Mouse (Mus musculus) CH12.LX (cell line): ENCODE data around the gene Jak2. TPM values are rescaled to one million over a fixed set of nuclear protein-coding genes. Genes with fewer than 3 reads are reported as not detected.

ENCODE experiments used
- DNase-seq: peaks from one replicate; pipeline ENCODE4 v3.0.0-alpha.2; 2013; ENCODE audit errors: extremely low read depth
- H3K27ac ChIP-seq: 2 replicates; pipeline ENCODE4 v1.5.1; 2012; ENCODE audit warnings: low read depth, mild to moderate bottlenecking, control low read depth, moderate library complexity; ENCODE audit not compliant: insufficient read depth
- H3K27me3 ChIP-seq: replicated peaks from 2 replicates; pipeline ENCODE3; 2012; ENCODE audit warnings: inconsistent platforms
- H3K36me3 ChIP-seq, 2 experiments: replicated peaks in 1 of 2; 2 replicates each; pipeline versions ENCODE3 to v1.6.1; 2012; ENCODE audit warnings: inconsistent platforms in 1 of 2, low read length in 1 of 2, mild to moderate bottlenecking in 1 of 2, mixed read lengths in 1 of 2, moderate library complexity in 1 of 2; ENCODE audit not compliant: control insufficient read depth in 1 of 2, insufficient read depth in 1 of 2
- H3K4me1 ChIP-seq, 2 experiments: 2 replicates each; pipeline ENCODE4 v1.6.1; 2012; ENCODE audit warnings: inconsistent platforms in 1 of 2, moderate library complexity in 1 of 2; ENCODE audit not compliant: insufficient read depth in 2 of 2, control insufficient read depth in 1 of 2
- H3K4me2 ChIP-seq: 2 replicates; pipeline ENCODE4 v1.6.1; 2012; ENCODE audit warnings: low read depth, mild to moderate bottlenecking, control low read depth; ENCODE audit not compliant: poor library complexity, insufficient read depth, severe bottlenecking
- H3K4me3 ChIP-seq, 3 experiments: fragments of 150-350 bp in 1 of 3; sonication (generic) in 1 of 3; replicated peaks in 1 of 3; 2 replicates each; pipeline versions ENCODE3 to v1.5.1; 2011 to 2012; ENCODE audit warnings: low read depth in 2 of 3, low read length in 2 of 3, mild to moderate bottlenecking in 2 of 3, moderate library complexity in 2 of 3, control low read depth in 1 of 3, improper control_type of control experiment in 1 of 3, inconsistent platforms in 1 of 3, mixed read lengths in 1 of 3; ENCODE audit not compliant: poor library complexity in 1 of 3
- H3K79me2 ChIP-seq: replicated peaks from 2 replicates; pipeline ENCODE4 v1.6.1; 2012; ENCODE audit warnings: mild to moderate bottlenecking, moderate library complexity; ENCODE audit not compliant: control insufficient read depth, poor library complexity, insufficient read depth, severe bottlenecking; ENCODE audit errors: extremely low read depth
- H3K9ac ChIP-seq: 2 replicates; pipeline ENCODE4 v1.6.1; 2012; ENCODE audit warnings: low read depth, mild to moderate bottlenecking, control low read depth, moderate library complexity; ENCODE audit not compliant: insufficient read depth
- H3K9me3 ChIP-seq: replicated peaks from 2 replicates; pipeline ENCODE3; 2012; ENCODE audit warnings: low read length, inconsistent platforms, mixed read lengths
- CHD1 ChIP-seq: IDR thresholded peaks from 2 replicates; pipeline ENCODE4 v1.6.1; 2012; ENCODE audit warnings: low read depth, low read length, improper control_type of control experiment, inconsistent platforms
- CTCF ChIP-seq, 2 experiments: IDR thresholded peaks in 1 of 2; conservative IDR thresholded peaks in 1 of 2; 2 replicates each; pipeline ENCODE4 v1.5.1; 2011 to 2012; ENCODE audit warnings: low read depth in 2 of 2, low read length in 2 of 2, improper control_type of control experiment in 1 of 2, inconsistent platforms in 1 of 2, mild to moderate bottlenecking in 1 of 2, moderate library complexity in 1 of 2
- E2F4 ChIP-seq: IDR thresholded peaks from 2 replicates; pipeline ENCODE4 v1.6.1; 2011; ENCODE audit warnings: low read depth, low read length, improper control_type of control experiment; ENCODE audit not compliant: insufficient replicate concordance
- ELF1 ChIP-seq: IDR thresholded peaks from 2 replicates; pipeline ENCODE4 v1.6.1; 2014; ENCODE audit warnings: low read depth, mild to moderate bottlenecking, inconsistent platforms, low read length, improper control_type of control experiment
- EP300 ChIP-seq: IDR thresholded peaks from 2 replicates; pipeline ENCODE4 v1.6.1; 2011; ENCODE audit warnings: low read length, improper control_type of control experiment
- ETS1 ChIP-seq: conservative IDR thresholded peaks from 2 replicates; pipeline ENCODE4 v1.6.1; 2012; ENCODE audit warnings: low read depth, mild to moderate bottlenecking, inconsistent platforms, low read length, improper control_type of control experiment, moderate library complexity
- GABPA ChIP-seq: IDR thresholded peaks from 2 replicates; pipeline ENCODE4 v1.6.1; 2012; ENCODE audit warnings: low read depth, low read length, improper control_type of control experiment, inconsistent platforms; ENCODE audit not compliant: insufficient replicate concordance
- JUN ChIP-seq: IDR thresholded peaks from 2 replicates; pipeline ENCODE4 v1.6.1; 2011; ENCODE audit warnings: low read depth, mild to moderate bottlenecking, low read length, improper control_type of control experiment, moderate library complexity; ENCODE audit not compliant: insufficient read depth
- JUND ChIP-seq: conservative IDR thresholded peaks from 2 replicates; pipeline ENCODE4 v1.6.1; 2011; ENCODE audit warnings: low read depth, low read length, improper control_type of control experiment
- KAT2A ChIP-seq: IDR thresholded peaks from 2 replicates; pipeline ENCODE4 v1.6.1; 2012; ENCODE audit warnings: low read length, improper control_type of control experiment, inconsistent platforms; ENCODE audit not compliant: insufficient replicate concordance
- MAFK ChIP-seq: IDR thresholded peaks from 2 replicates; pipeline ENCODE4 v1.6.1; 2011; ENCODE audit warnings: low read length, improper control_type of control experiment; ENCODE audit not compliant: insufficient replicate concordance
- MAZ ChIP-seq: IDR thresholded peaks from 2 replicates; pipeline ENCODE4 v1.6.1; 2012; ENCODE audit warnings: low read depth, mild to moderate bottlenecking, inconsistent platforms, low read length, improper control_type of control experiment, moderate library complexity
- MEF2A ChIP-seq: IDR thresholded peaks from 2 replicates; pipeline ENCODE4 v1.6.1; 2014; ENCODE audit warnings: low read depth, mild to moderate bottlenecking, inconsistent platforms, low read length, improper control_type of control experiment, borderline replicate concordance
- MXI1 ChIP-seq: IDR thresholded peaks from 2 replicates; pipeline ENCODE4 v1.6.1; 2011; ENCODE audit warnings: mild to moderate bottlenecking, low read depth, low read length, improper control_type of control experiment
- NELFE ChIP-seq: IDR thresholded peaks from 2 replicates; pipeline ENCODE4 v1.6.1; 2011; ENCODE audit warnings: low read depth, low read length, improper control_type of control experiment
- POLR2A ChIP-seq: IDR thresholded peaks from 2 replicates; pipeline ENCODE4 v1.6.1; 2011; ENCODE audit warnings: low read depth, mild to moderate bottlenecking, improper control_type of control experiment, low read length
- RCOR1 ChIP-seq: conservative IDR thresholded peaks from 2 replicates; pipeline ENCODE4 v1.6.1; 2012; ENCODE audit warnings: low read depth, mild to moderate bottlenecking, inconsistent platforms, low read length, improper control_type of control experiment
- SIN3A ChIP-seq: IDR thresholded peaks from 2 replicates; pipeline ENCODE4 v1.6.1; 2012; ENCODE audit warnings: low read length, improper control_type of control experiment, inconsistent platforms
- TCF12 ChIP-seq: IDR thresholded peaks from 2 replicates; pipeline ENCODE4 v1.6.1; 2014; ENCODE audit warnings: low read depth, mild to moderate bottlenecking, inconsistent platforms, low read length, improper control_type of control experiment
- USF1 ChIP-seq: IDR thresholded peaks from 2 replicates; pipeline ENCODE4 v1.6.1; 2014; ENCODE audit warnings: low read depth, mild to moderate bottlenecking, inconsistent platforms, low read length, improper control_type of control experiment
- USF2 ChIP-seq: conservative IDR thresholded peaks from 2 replicates; pipeline ENCODE4 v1.6.1; 2011; ENCODE audit warnings: low read depth, low read length, improper control_type of control experiment
- ZNF384 ChIP-seq: IDR thresholded peaks from 2 replicates; pipeline ENCODE4 v1.6.1; 2012; ENCODE audit warnings: low read depth, low read length, improper control_type of control experiment, inconsistent platforms
- dilution Hi-C: fragments of 300-500 bp; cut with MboI; formaldehyde crosslinking; loops from 2 replicates; pipeline ENCODE4 v1.14.3; 2020; ENCODE audit warnings: low sequenced_read_pairs; ENCODE audit not compliant: extremely low pct_unique_long_range_greater_than_20kb, extremely low pct_ligation_motif_present
- in situ Hi-C: fragments of 300-500 bp; cut with MboI; formaldehyde crosslinking; loops from 3 replicates; pipeline ENCODE4 v1.14.3; 2019; ENCODE audit warnings: low sequenced_read_pairs, low pct_ligation_motif_present, low pct_unique_long_range_greater_than_20kb, mixed read lengths
- polyA plus RNA-seq: library from polyadenylated mRNA; unstranded; fragments of >175 nt; gene quantifications from 2 replicates; pipeline ENCODE4 v1.2.1, GENCODE M21; 2012; ENCODE audit warnings: low read depth; ENCODE audit not compliant: insufficient read length
- total RNA-seq, 2 experiments: library from RNA; depleted of rRNA; stranded (reverse); fragments of 300-350 nt in 1 of 2; fragments of >200 nt in 1 of 2; gene quantifications; 2 replicates each; pipeline ENCODE4 v1.2.3; 2012 to 2014

The Jak2 gene
- total and polyA plus RNA-seq, 3 experiments: 6.6 to 11.5 (median 8.4) TPM

- Histone ChIP-seq H3K36me3 (no peaks in the 10 kb centered on the region), H3K79me2 (no peaks in the 10 kb centered on the region; the same call in 1 of the 2 replicates)
- TF ChIP-seq GABPA (no peak), NELFE (no peak), MAFK (no peak), JUND (no peak), CTCF (conservative IDR thresholded peaks at IDR 0.05 in 1 of 2, IDR thresholded peaks at IDR 0.05 in 1 of 2; ENCODE audit: low read depth in 2 of 2, low read length in 2 of 2) (no peak), CHD1 (no peak), TCF12 (no peak), MXI1 (no peak), MEF2A (no peak), ZNF384 (no peak), JUN (no peak), MAZ (no peak), ELF1 (no peak), KAT2A (no peak), USF1 (no peak), EP300 (no peak), SIN3A (no peak)
- TF ChIP-seq, all 38 proteins: peak for 0
- dilution Hi-C loops: no loop called here
- H3K9ac ChIP-seq: no peak overlapping the region
- no peak for DNase-seq
- H3K27ac ChIP-seq: no peak overlapping the region
- no peak overlapping the region for H3K4me3 ChIP-seq
- H3K4me1 ChIP-seq: peaks cover 0 to 8% of the 10 kb centered on the region in 2 experiments; a peak in 1 of 4 replicates
- no peaks in the 10 kb centered on the region for H3K9me3 ChIP-seq
- no peak overlapping the region for H3K4me2 ChIP-seq
- H3K27me3 ChIP-seq: no peaks in the 10 kb centered on the region
- in situ Hi-C loops: no loop called here
Observed at GRCm38 (mm10) chr19:29326822-29327552, 75.4 kb downstream of the Jak2 start.

GRCm38 (mm10) chr19:29334068-29334745 is 82.6 kb downstream of the Jak2 start, which contains the start of gene Rln1:
Gene Rln1, minus strand, starts transcription at chr19:29334670.
- no peak for DNase-seq
- Histone ChIP-seq H3K9ac (no peak within 1 kb of the TSS), H3K4me1 (no peaks in the 10 kb centered on the region)
- TF ChIP-seq MXI1: no peak
- no peak for TF ChIP-seq ETS1
- TF ChIP-seq E2F4: no peak
- TF ChIP-seq JUN: no peak
- no peak for TF ChIP-seq CHD1
- TF ChIP-seq RCOR1: no peak
- TF ChIP-seq MAFK: no peak
- no peak for TF ChIP-seq POLR2A
- TF ChIP-seq USF2: no peak
- TF ChIP-seq, all 38 proteins: peak for 0
- Histone ChIP-seq H3K4me2 (peak within 1 kb of the TSS; percentile 21; the same call in 1 of the 2 replicates), H3K9me3 (no peaks in the 10 kb centered on the region), H3K4me3 (no peak within 1 kb of the TSS), H3K27ac (no peak within 1 kb of the TSS), H3K79me2 (no peaks in the 10 kb centered on the region), H3K36me3 (no peaks in the 10 kb centered on the region), H3K27me3 (peaks cover 17% of the 10 kb centered on the region)
- dilution Hi-C loops (no loop called here), in situ Hi-C loops (no loop called here)
